Mouse (Mus musculus) heart, postnatal 0 days (tissue): ENCODE data around the gene Atp5b. TPM values are rescaled to one million over a fixed set of nuclear protein-coding genes. Genes with fewer than 3 reads are reported as not detected.

Source experiments
- ATAC-seq: fragments of 200-750 bp; cut with Nextera tagmentation; 2 replicates; pipeline ENCODE4 v1.8.0; 2017; ENCODE audit warnings: low read depth, moderate number of reproducible peaks, moderate library complexity; ENCODE audit not compliant: insufficient read depth
- DNase-seq: peaks from one replicate; pipeline ENCODE4 v3.0.0-alpha.2; 2016; ENCODE audit warnings: low spot score
- H3K27ac ChIP-seq: fragments of 300-500 bp; sonication (generic); 2 replicates; pipeline ENCODE4 v1.5.1; 2014; ENCODE audit warnings: low read depth, mild to moderate bottlenecking
- H3K27me3 ChIP-seq: fragments of 300-500 bp; sonication (generic); 2 replicates; pipeline ENCODE4 v1.6.1; 2014; ENCODE audit warnings: low read length, mixed read lengths; ENCODE audit not compliant: control insufficient read depth, insufficient read depth
- H3K36me3 ChIP-seq: fragments of 300-500 bp; sonication (generic); replicated peaks from 2 replicates; pipeline ENCODE4 v1.6.1; 2014; ENCODE audit warnings: low read length, mixed read lengths; ENCODE audit not compliant: control insufficient read depth, insufficient read depth
- H3K4me1 ChIP-seq: fragments of 300-500 bp; sonication (generic); 2 replicates; pipeline ENCODE4 v1.6.1; 2014; ENCODE audit warnings: antibody characterized with exemption; ENCODE audit not compliant: control insufficient read depth, insufficient read depth
- H3K4me2 ChIP-seq: fragments of 300-500 bp; sonication (generic); 2 replicates; pipeline ENCODE4 v1.6.1; 2014; ENCODE audit warnings: low read depth, mild to moderate bottlenecking, low read length, moderate library complexity
- H3K4me3 ChIP-seq: fragments of 300-500 bp; sonication (generic); 2 replicates; pipeline ENCODE4 v1.5.1; 2014; ENCODE audit warnings: low read depth, low read length
- H3K9ac ChIP-seq: fragments of 300-500 bp; sonication (generic); replicated peaks from 2 replicates; pipeline ENCODE4 v1.6.1; 2014; ENCODE audit warnings: low read depth, low read length, mixed read lengths
- H3K9me3 ChIP-seq: fragments of 300-500 bp; sonication (generic); replicated peaks from 2 replicates; pipeline ENCODE4 v1.6.1; 2016; ENCODE audit warnings: low read length; ENCODE audit not compliant: control insufficient read depth
- CTCF ChIP-seq: IDR thresholded peaks from 2 replicates; pipeline ENCODE4 v1.5.1; 2016; ENCODE audit warnings: antibody characterized with exemption, control low read depth, low read depth
- EP300 ChIP-seq: IDR thresholded peaks from 2 replicates; pipeline ENCODE4 v1.6.1; 2016; ENCODE audit warnings: antibody characterized with exemption, low read depth
- WGBS: fragments of 180-500 bp; shearing (Covaris S2); extraction: QIAGEN DNeasy Blood & Tissue Kit; methylation state at CpG from one replicate; pipeline ENCODE4 v1.1.7; 2014; 5-methylcytosine and 5-hydroxymethylcytosine counted together
- polyA plus RNA-seq: library from polyadenylated mRNA; unstranded; fragments of >200 nt; fragmentation: Nextera tagmentation; extraction: Ambion mirVana; gene quantifications from 2 replicates; pipeline ENCODE4 v1.2.1, GENCODE M21; 2015
- total RNA-seq: library from RNA; depleted of rRNA; stranded (reverse); fragments of >200 nt; gene quantifications from 2 replicates; pipeline ENCODE4 v1.2.3, GENCODE M21; 2014; ENCODE audit warnings: low replicate concordance

Atp5b gene
- total and polyA plus RNA-seq, 2 experiments from 2014 or later: 9,758 to 19,517 TPM

DNA sequence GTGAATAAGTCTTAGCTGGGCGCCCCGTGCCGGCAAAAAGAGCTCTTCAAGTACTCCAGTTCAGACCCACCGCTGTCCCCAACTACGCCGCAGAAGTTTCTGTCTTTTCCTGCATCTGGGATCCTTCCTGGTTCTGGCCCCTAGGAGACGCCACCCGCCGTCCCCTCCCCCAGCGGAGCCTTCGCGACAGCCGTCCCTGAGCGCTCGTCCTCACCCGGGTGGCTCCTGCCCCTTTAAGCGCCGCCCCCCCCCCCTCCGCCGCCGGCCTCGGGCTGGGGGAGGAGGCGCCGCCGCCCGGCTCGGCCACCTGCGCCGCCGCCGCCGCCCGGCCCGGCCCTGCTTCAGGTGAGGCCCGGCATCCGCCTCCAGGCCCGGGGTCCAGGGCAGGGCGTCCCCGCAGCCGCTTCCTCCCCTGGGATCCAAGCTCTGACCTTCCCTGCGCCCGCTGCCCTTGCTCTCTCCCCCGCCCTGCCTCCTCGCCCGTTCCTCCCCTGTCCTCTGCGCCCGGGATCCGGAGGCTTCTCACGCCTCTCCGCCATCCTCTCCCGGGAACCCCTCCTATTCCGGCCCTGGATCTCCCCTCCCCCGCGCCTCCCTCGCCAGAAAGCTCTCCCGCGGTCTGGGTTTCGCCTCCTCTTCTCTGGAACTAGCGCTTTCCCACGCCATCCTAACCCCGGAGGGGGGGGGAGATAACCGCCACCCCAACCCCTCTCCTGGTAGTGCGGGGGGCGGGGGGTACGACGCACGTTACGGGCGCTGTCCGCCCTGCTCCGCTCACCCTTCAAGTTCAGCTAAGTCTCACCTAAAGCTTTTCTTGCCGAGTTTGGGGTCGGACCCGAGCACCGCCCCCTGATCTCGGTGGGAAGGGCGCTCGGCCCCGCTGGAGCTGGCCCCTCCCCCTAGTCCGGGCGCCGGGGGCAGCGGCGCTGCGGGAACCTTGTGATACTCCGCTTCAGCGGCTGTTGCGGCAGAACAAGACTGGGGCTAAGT, 9.7 kb downstream of the Atp5b start:
- H3K9me3 ChIP-seq: no peaks in the 10 kb centered on the region
- peak overlapping the region; percentile 90 for H3K4me2 ChIP-seq
- H3K4me3 ChIP-seq: peak overlapping the region; percentile 85
- ATAC-seq (peak; percentile 68), DNase-seq (peak; percentile 83)
- TF ChIP-seq EP300 (peak; percentile 73; the same call in 1 of the 2 replicates), CTCF (peak; percentile 39; the same call in 1 of the 2 replicates)
- peaks cover 29% of the 10 kb centered on the region for H3K36me3 ChIP-seq
- H3K9ac ChIP-seq: peak overlapping the region; percentile 88
- WGBS: under 1% methylated on average over 78 of the region's 88 CpGs
- H3K4me1 ChIP-seq: peaks cover 34% of the 10 kb centered on the region
- H3K27me3 ChIP-seq: no peaks in the 10 kb centered on the region
- peak overlapping the region; percentile 98 for H3K27ac ChIP-seq

DNA sequence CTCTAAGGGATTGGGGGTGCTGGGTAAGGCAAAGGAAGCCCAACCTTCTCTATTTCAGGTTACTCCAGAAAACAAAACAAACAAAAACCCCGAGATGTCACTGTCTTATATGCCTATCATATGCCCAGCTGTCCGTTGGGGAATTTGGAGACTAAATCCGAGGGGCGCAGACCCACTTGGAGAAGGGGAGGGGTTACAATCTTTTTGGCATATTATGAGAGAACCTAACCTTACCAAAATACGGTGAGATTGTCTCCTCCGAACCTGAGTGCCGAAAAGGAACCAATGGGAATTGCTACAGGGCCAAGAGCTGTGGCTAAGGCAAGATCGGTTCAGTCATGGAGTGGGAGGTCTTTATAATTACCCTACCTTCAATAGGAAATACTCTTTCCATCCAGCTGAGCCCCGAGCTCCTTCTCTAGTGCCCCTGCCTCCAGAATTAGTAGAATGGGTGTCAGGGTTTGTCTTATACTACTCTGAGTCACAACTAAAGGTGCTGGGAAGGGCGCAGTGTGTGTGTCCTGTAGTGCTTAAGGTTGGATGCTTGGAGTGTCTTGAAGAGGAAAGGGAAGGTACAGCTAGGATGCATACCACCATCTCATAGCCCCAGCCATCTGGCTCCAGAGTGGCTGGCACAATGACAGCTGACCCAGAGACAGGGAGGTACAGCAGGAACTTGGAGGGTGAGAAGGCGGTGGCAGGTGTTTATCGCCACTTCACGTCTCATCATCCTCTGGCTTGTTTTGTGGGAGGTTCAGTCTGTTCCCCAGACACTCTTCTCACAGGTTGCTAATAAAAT, 10.6 kb downstream of the Atp5b start:
- ATAC-seq (no peak), DNase-seq (peak; percentile 16)
- Histone ChIP-seq H3K4me3 (peak overlapping the region; percentile 85), H3K4me1 (peaks cover 43% of the 10 kb centered on the region), H3K9ac (peak overlapping the region; percentile 88), H3K9me3 (no peaks in the 10 kb centered on the region), H3K4me2 (peak overlapping the region; percentile 90), H3K36me3 (peaks cover 20% of the 10 kb centered on the region), H3K27me3 (no peaks in the 10 kb centered on the region), H3K27ac (peak overlapping the region; percentile 98)
- 24% methylated on average over 13 of the region's 13 CpGs for WGBS
- no peak for TF ChIP-seq EP300

GRCm38 (mm10) chr10:128094340-128094968, 11.4 kb downstream of the Atp5b start:
- peak overlapping the region; percentile 98 for H3K27ac ChIP-seq
- H3K9ac ChIP-seq: peak overlapping the region; percentile 22; the same call in 1 of the 2 replicates
- peaks cover 12% of the 10 kb centered on the region for H3K36me3 ChIP-seq
- no peaks in the 10 kb centered on the region for H3K9me3 ChIP-seq
- ATAC-seq (peak; percentile 54), DNase-seq (peak; percentile 94)
- 9% methylated on average over 19 of the region's 19 CpGs for WGBS
- H3K4me2 ChIP-seq: peak overlapping the region; percentile 90
- TF ChIP-seq CTCF: 0 out of 2 replicates have a peak, but pooled peaks have one; percentile 0
- TF ChIP-seq EP300: no peak
- peak overlapping the region; percentile 85 for H3K4me3 ChIP-seq
- H3K4me1 ChIP-seq: peaks cover 42% of the 10 kb centered on the region
- no peaks in the 10 kb centered on the region for H3K27me3 ChIP-seq

GRCm38 (mm10) chr10:128095003-128095636, 12.0 kb downstream of the Atp5b start:
- Histone ChIP-seq H3K36me3 (peaks cover 5% of the 10 kb centered on the region), H3K27ac (peak overlapping the region; percentile 10; the same call in 1 of the 2 replicates), H3K4me2 (peak overlapping the region; percentile 90), H3K27me3 (no peaks in the 10 kb centered on the region), H3K4me3 (peak overlapping the region; percentile 85), H3K9ac (no peak overlapping the region), H3K4me1 (peaks cover 40% of the 10 kb centered on the region), H3K9me3 (no peaks in the 10 kb centered on the region)
- DNase-seq (no peak), ATAC-seq (no peak)
- TF ChIP-seq CTCF: no peak
- no peak for TF ChIP-seq EP300
- 43% methylated on average over 9 of the region's 9 CpGs for WGBS
